Mouse (Mus musculus) CH12.LX (cell line): Measurements from ENCODE around the gene Elane. TPM values are rescaled to one million over a fixed set of nuclear protein-coding genes. Genes with fewer than 3 reads are reported as not detected.

Source experiments
- DNase-seq: peaks from one replicate; pipeline ENCODE4 v3.0.0-alpha.2; 2013; ENCODE audit errors: extremely low read depth
- H3K27ac ChIP-seq: 2 replicates; pipeline ENCODE4 v1.5.1; 2012; ENCODE audit warnings: low read depth, mild to moderate bottlenecking, control low read depth, moderate library complexity; ENCODE audit not compliant: insufficient read depth
- H3K27me3 ChIP-seq: replicated peaks from 2 replicates; pipeline ENCODE3; 2012; ENCODE audit warnings: inconsistent platforms
- H3K36me3 ChIP-seq, 2 experiments: replicated peaks in 1 of 2; 2 replicates each; pipeline versions ENCODE3 to v1.6.1; 2012; ENCODE audit warnings: inconsistent platforms in 1 of 2, low read length in 1 of 2, mild to moderate bottlenecking in 1 of 2, mixed read lengths in 1 of 2, moderate library complexity in 1 of 2; ENCODE audit not compliant: control insufficient read depth in 1 of 2, insufficient read depth in 1 of 2
- H3K4me1 ChIP-seq, 2 experiments: 2 replicates each; pipeline ENCODE4 v1.6.1; 2012; ENCODE audit warnings: inconsistent platforms in 1 of 2, moderate library complexity in 1 of 2; ENCODE audit not compliant: insufficient read depth in 2 of 2, control insufficient read depth in 1 of 2
- H3K4me2 ChIP-seq: 2 replicates; pipeline ENCODE4 v1.6.1; 2012; ENCODE audit warnings: low read depth, mild to moderate bottlenecking, control low read depth; ENCODE audit not compliant: poor library complexity, insufficient read depth, severe bottlenecking
- H3K4me3 ChIP-seq, 3 experiments: fragments of 150-350 bp in 1 of 3; sonication (generic) in 1 of 3; replicated peaks in 1 of 3; 2 replicates each; pipeline versions ENCODE3 to v1.5.1; 2011 to 2012; ENCODE audit warnings: low read depth in 2 of 3, low read length in 2 of 3, mild to moderate bottlenecking in 2 of 3, moderate library complexity in 2 of 3, control low read depth in 1 of 3, improper control_type of control experiment in 1 of 3, inconsistent platforms in 1 of 3, mixed read lengths in 1 of 3; ENCODE audit not compliant: poor library complexity in 1 of 3
- H3K79me2 ChIP-seq: replicated peaks from 2 replicates; pipeline ENCODE4 v1.6.1; 2012; ENCODE audit warnings: mild to moderate bottlenecking, moderate library complexity; ENCODE audit not compliant: control insufficient read depth, poor library complexity, insufficient read depth, severe bottlenecking; ENCODE audit errors: extremely low read depth
- H3K9ac ChIP-seq: 2 replicates; pipeline ENCODE4 v1.6.1; 2012; ENCODE audit warnings: low read depth, mild to moderate bottlenecking, control low read depth, moderate library complexity; ENCODE audit not compliant: insufficient read depth
- H3K9me3 ChIP-seq: replicated peaks from 2 replicates; pipeline ENCODE3; 2012; ENCODE audit warnings: low read length, inconsistent platforms, mixed read lengths
- BHLHE40 ChIP-seq: IDR thresholded peaks from 2 replicates; pipeline ENCODE4 v1.6.1; 2011; ENCODE audit warnings: mild to moderate bottlenecking, low read depth, low read length, improper control_type of control experiment
- CHD1 ChIP-seq: IDR thresholded peaks from 2 replicates; pipeline ENCODE4 v1.6.1; 2012; ENCODE audit warnings: low read depth, low read length, improper control_type of control experiment, inconsistent platforms
- CHD2 ChIP-seq: IDR thresholded peaks from 2 replicates; pipeline ENCODE4 v1.6.1; 2011; ENCODE audit warnings: low read length, improper control_type of control experiment
- CTCF ChIP-seq, 2 experiments: IDR thresholded peaks in 1 of 2; conservative IDR thresholded peaks in 1 of 2; 2 replicates each; pipeline ENCODE4 v1.5.1; 2011 to 2012; ENCODE audit warnings: low read depth in 2 of 2, low read length in 2 of 2, improper control_type of control experiment in 1 of 2, inconsistent platforms in 1 of 2, mild to moderate bottlenecking in 1 of 2, moderate library complexity in 1 of 2
- E2F4 ChIP-seq: IDR thresholded peaks from 2 replicates; pipeline ENCODE4 v1.6.1; 2011; ENCODE audit warnings: low read depth, low read length, improper control_type of control experiment; ENCODE audit not compliant: insufficient replicate concordance
- ELF1 ChIP-seq: IDR thresholded peaks from 2 replicates; pipeline ENCODE4 v1.6.1; 2014; ENCODE audit warnings: low read depth, mild to moderate bottlenecking, inconsistent platforms, low read length, improper control_type of control experiment
- IRF4 ChIP-seq: IDR thresholded peaks from 2 replicates; pipeline ENCODE4 v1.6.1; 2014; ENCODE audit warnings: low read depth, mild to moderate bottlenecking, inconsistent platforms, low read length, improper control_type of control experiment
- JUND ChIP-seq: conservative IDR thresholded peaks from 2 replicates; pipeline ENCODE4 v1.6.1; 2011; ENCODE audit warnings: low read depth, low read length, improper control_type of control experiment
- MAZ ChIP-seq: IDR thresholded peaks from 2 replicates; pipeline ENCODE4 v1.6.1; 2012; ENCODE audit warnings: low read depth, mild to moderate bottlenecking, inconsistent platforms, low read length, improper control_type of control experiment, moderate library complexity
- MXI1 ChIP-seq: IDR thresholded peaks from 2 replicates; pipeline ENCODE4 v1.6.1; 2011; ENCODE audit warnings: mild to moderate bottlenecking, low read depth, low read length, improper control_type of control experiment
- MYC ChIP-seq: IDR thresholded peaks from 2 replicates; pipeline ENCODE4 v1.6.1; 2011; ENCODE audit warnings: low read depth, mild to moderate bottlenecking, improper control_type of control experiment, low read length
- NRF1 ChIP-seq: IDR thresholded peaks from 2 replicates; pipeline ENCODE4 v1.6.1; 2014; ENCODE audit warnings: low read depth, mild to moderate bottlenecking, inconsistent platforms, low read length, improper control_type of control experiment, moderate library complexity
- PAX5 ChIP-seq: IDR thresholded peaks from 2 replicates; pipeline ENCODE4 v1.6.1; 2012; ENCODE audit warnings: low read length, inconsistent platforms, mixed read lengths
- POLR2A ChIP-seq: IDR thresholded peaks from 2 replicates; pipeline ENCODE4 v1.6.1; 2011; ENCODE audit warnings: low read depth, mild to moderate bottlenecking, improper control_type of control experiment, low read length
- POLR2AphosphoS2 ChIP-seq: IDR thresholded peaks from 2 replicates; pipeline ENCODE4 v1.6.1; 2011; ENCODE audit warnings: low read depth, low read length, improper control_type of control experiment
- SIN3A ChIP-seq: IDR thresholded peaks from 2 replicates; pipeline ENCODE4 v1.6.1; 2012; ENCODE audit warnings: low read length, improper control_type of control experiment, inconsistent platforms
- TBP ChIP-seq: conservative IDR thresholded peaks from 2 replicates; pipeline ENCODE4 v1.6.1; 2011; ENCODE audit warnings: low read depth, low read length, improper control_type of control experiment
- TCF12 ChIP-seq: IDR thresholded peaks from 2 replicates; pipeline ENCODE4 v1.6.1; 2014; ENCODE audit warnings: low read depth, mild to moderate bottlenecking, inconsistent platforms, low read length, improper control_type of control experiment
- ZC3H11A ChIP-seq: IDR thresholded peaks from 2 replicates; pipeline ENCODE4 v1.6.1; 2012; ENCODE audit warnings: low read depth, mild to moderate bottlenecking, inconsistent platforms, low read length, improper control_type of control experiment
- ZNF384 ChIP-seq: IDR thresholded peaks from 2 replicates; pipeline ENCODE4 v1.6.1; 2012; ENCODE audit warnings: low read depth, low read length, improper control_type of control experiment, inconsistent platforms
- dilution Hi-C: fragments of 300-500 bp; cut with MboI; formaldehyde crosslinking; loops from 2 replicates; pipeline ENCODE4 v1.14.3; 2020; ENCODE audit warnings: low sequenced_read_pairs; ENCODE audit not compliant: extremely low pct_unique_long_range_greater_than_20kb, extremely low pct_ligation_motif_present
- in situ Hi-C: fragments of 300-500 bp; cut with MboI; formaldehyde crosslinking; loops from 3 replicates; pipeline ENCODE4 v1.14.3; 2019; ENCODE audit warnings: low sequenced_read_pairs, low pct_ligation_motif_present, low pct_unique_long_range_greater_than_20kb, mixed read lengths
- polyA plus RNA-seq: library from polyadenylated mRNA; unstranded; fragments of >175 nt; gene quantifications from 2 replicates; pipeline ENCODE4 v1.2.1, GENCODE M21; 2012; ENCODE audit warnings: low read depth; ENCODE audit not compliant: insufficient read length
- total RNA-seq, 2 experiments: library from RNA; depleted of rRNA; stranded (reverse); fragments of 300-350 nt in 1 of 2; fragments of >200 nt in 1 of 2; gene quantifications; 2 replicates each; pipeline ENCODE4 v1.2.3; 2012 to 2014

Gene Elane
- total and polyA plus RNA-seq, 3 experiments = not detected

- peaks cover 20 to 39% of the 10 kb centered on the region in 2 experiments for H3K4me1 ChIP-seq
- dilution Hi-C loops = no loop called here
These were observed 8.3 kb upstream of the Elane start for GRCm38 (mm10) chr10:79877757-79878156.

DNA sequence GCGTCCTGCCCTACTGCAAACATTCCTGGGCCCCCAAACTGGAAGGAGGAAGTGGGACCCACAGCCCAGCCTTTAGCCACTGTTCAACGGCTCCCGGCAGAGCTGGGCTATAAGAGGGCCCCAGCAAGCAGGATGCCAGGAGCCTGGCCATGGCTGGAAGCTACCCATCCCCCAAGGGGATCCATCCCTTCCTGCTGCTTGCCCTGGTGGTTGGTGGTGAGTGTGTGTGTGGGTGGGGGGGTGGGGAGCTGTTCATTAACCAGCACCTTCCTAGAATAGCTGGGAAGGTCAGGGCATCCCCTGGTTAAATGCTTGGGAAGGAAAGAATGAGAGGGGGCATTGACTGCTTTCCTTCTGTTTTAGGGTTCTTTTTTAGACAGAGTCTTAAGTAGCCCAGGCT, 6.5 kb upstream of the Elane start:
- no peaks in the 10 kb centered on the region for H3K36me3 ChIP-seq
- dilution Hi-C loops = no loop called here
- H3K27me3 ChIP-seq = peaks cover 3% of the 10 kb centered on the region
- H3K27ac ChIP-seq = no peak overlapping the region
- H3K4me2 ChIP-seq = no peak overlapping the region
- DNase-seq = no peak
- peaks cover 19 to 48% of the 10 kb centered on the region in 2 experiments for H3K4me1 ChIP-seq
- no peak for TF ChIP-seq MAZ
- TF ChIP-seq POLR2A = no peak
- TF ChIP-seq IRF4 = no peak
- no peak for TF ChIP-seq NRF1
- TF ChIP-seq SIN3A = no peak
- no peak for TF ChIP-seq CHD2
- no peak for TF ChIP-seq CHD1
- TF ChIP-seq JUND = no peak
- no peak for TF ChIP-seq ZC3H11A
- TF ChIP-seq BHLHE40 = no peak
- TF ChIP-seq MYC = no peak
- TF ChIP-seq TCF12 = no peak
- no peak for TF ChIP-seq ELF1
- TF ChIP-seq E2F4 = no peak
- TF ChIP-seq POLR2AphosphoS2 = no peak
- no peak for TF ChIP-seq TBP
- TF ChIP-seq, all 38 proteins: peak for 0
- no peak overlapping the region for H3K4me3 ChIP-seq
- no peak overlapping the region for H3K9ac ChIP-seq
- no peaks in the 10 kb centered on the region for H3K79me2 ChIP-seq
- in situ Hi-C loops = no loop called here
- no peaks in the 10 kb centered on the region for H3K9me3 ChIP-seq

More at GRCm38 (mm10) chr10:79877757-79878156, 8.3 kb upstream of the Elane start:
- Histone ChIP-seq H3K9ac (no peak overlapping the region), H3K4me3 (no peak overlapping the region), H3K4me2 (peak overlapping the region; percentile 8; the same call in 1 of the 2 replicates), H3K36me3 (no peaks in the 10 kb centered on the region), H3K27ac (no peak overlapping the region), H3K27me3 (no peaks in the 10 kb centered on the region), H3K79me2 (no peaks in the 10 kb centered on the region), H3K9me3 (no peaks in the 10 kb centered on the region)
- TF ChIP-seq ZNF384 (no peak), MXI1 (no peak), PAX5 (no peak), MAZ (no peak), CTCF (conservative IDR thresholded peaks at IDR 0.05 in 1 of 2, IDR thresholded peaks at IDR 0.05 in 1 of 2; ENCODE audit: low read depth in 2 of 2, low read length in 2 of 2) (no peak), MYC (no peak)
- no peak for DNase-seq
- in situ Hi-C loops = no loop called here
